Mouse (Mus musculus) cerebellum, adult 2 months (tissue): ENCODE results near the gene Rnf157.

Experiments used
- CTCF ChIP-seq: fragments of 200-500 bp; IDR thresholded peaks from 2 replicates; pipeline ENCODE4 v1.5.1; 2011; ENCODE audit warnings: low read depth, mild to moderate bottlenecking, control low read depth, low read length, moderate library complexity, borderline replicate concordance; ENCODE audit not compliant: insufficient read depth
- POLR2A ChIP-seq: fragments of 200-500 bp; IDR thresholded peaks from 2 replicates; pipeline ENCODE4 v1.6.1; 2011; ENCODE audit warnings: low read length, control low read depth, borderline replicate concordance; ENCODE audit not compliant: insufficient read depth

DNA sequence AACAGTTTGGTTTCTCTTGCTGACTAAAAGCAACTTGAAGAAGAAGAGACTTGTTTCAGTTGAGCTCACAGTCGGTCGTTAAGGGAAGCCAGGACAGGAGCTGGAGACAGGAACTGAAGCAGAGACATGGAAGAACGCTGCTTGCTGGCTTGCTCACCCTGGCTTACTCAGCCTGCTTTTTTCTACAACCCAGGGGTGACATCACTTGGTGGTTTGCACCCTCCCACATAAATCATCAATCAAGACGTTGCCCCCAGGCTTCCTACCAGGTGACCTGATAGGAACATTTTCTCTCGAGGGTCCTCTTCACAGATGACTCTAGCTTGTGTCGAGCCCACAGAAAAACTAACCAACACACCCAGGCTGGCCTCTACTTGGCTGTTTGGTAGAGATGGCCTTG is 10.4 kb upstream of the Rnf157 start:
- TF ChIP-seq POLR2A (no peak), CTCF (no peak)
